Mouse (Mus musculus): ENCODE results near the gene F2.

F2 gene

DNA sequence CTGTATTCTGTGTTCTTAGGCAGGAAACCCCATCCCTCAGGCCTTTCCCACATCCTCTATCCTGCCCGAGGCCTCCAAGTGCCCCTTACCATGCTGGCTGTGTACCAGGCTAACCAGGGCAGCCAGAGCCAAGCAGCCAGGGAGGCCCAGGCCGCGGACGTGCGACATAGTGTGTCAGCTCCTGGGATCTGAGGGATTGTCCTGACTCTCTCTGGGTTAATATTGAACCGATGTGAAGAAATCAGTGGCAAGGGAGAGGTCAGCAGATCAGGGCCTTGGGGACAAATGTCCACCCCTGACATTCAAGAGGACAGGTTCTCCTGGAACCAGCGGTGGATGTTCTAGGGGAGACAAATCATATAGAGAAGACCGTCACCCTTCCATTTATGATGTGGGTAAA is at the start of gene F2:
Gene F2 (minus strand): TSS at position 186 of the 400 bp plus-strand sequence.
- peak in 1 of 2 experiments; percentile 19 for DNase-seq (ENCODE audit: inconsistent age in 2 of 2, low spot score in 1 of 2)

DNA sequence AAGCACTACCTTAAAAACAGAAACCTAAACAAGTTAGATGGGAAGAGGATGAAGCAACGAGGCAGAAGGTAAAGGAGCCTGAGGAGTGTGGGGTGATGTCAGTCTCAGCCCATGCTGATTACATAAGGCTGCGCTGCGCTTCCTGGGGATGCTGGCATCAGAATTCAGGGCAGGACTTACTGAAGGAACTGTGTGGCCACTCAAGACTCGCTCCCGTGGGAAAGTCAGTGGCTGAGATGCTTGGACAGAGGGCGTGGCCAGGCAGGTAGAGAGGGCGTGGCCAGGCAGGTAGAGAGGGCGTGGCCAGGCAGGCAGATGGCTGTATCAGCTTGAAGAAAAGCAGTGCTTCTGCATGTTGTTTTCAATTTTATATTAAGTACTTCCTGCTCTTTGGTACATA is 47.7 kb upstream of the F2 start:
- no peak for DNase-seq (ENCODE audit: inconsistent age in 2 of 2, low spot score in 1 of 2)

- peak in 1 of 2 experiments; percentile 70 for DNase-seq (ENCODE audit: inconsistent age in 2 of 2, low spot score in 1 of 2)
These were observed 46.6 kb upstream of the F2 start for GRCm38 (mm10) chr2:91682850-91683249.

- no peak for DNase-seq (ENCODE audit: inconsistent age in 2 of 2, low spot score in 1 of 2)
These were observed 40.7 kb upstream of the F2 start for GRCm38 (mm10) chr2:91676961-91677360.

DNA sequence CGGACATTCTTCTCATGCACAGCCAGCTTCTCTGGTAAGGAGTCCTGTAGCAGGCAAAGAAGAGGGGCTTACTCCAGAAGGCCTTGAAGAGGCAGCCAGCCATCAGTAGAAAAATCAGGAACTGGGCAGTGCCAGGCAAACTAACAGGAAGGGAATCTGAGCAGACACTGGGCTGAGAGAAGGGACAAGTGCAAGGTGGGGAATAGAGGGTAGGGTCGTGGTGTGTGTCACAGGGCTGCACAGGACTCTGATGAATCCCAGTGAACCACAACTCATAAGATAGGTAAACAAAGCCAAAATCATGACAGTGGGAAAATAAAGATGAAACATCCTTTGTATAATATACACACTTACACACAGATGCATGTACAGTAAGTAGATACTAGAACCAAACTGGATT is 40.2 kb upstream of the F2 start:
- no peak for DNase-seq (ENCODE audit: inconsistent age in 2 of 2, low spot score in 1 of 2)

GRCm38 (mm10) chr2:91674895-91675294 is 38.7 kb upstream of the F2 start:
- DNase-seq (ENCODE audit: inconsistent age in 2 of 2, low spot score in 1 of 2): no peak

GRCm38 (mm10) chr2:91673587-91673986 is 37.4 kb upstream of the F2 start:
- peak in 1 of 2 experiments; percentile 45 for DNase-seq (ENCODE audit: inconsistent age in 2 of 2, low spot score in 1 of 2)

DNA sequence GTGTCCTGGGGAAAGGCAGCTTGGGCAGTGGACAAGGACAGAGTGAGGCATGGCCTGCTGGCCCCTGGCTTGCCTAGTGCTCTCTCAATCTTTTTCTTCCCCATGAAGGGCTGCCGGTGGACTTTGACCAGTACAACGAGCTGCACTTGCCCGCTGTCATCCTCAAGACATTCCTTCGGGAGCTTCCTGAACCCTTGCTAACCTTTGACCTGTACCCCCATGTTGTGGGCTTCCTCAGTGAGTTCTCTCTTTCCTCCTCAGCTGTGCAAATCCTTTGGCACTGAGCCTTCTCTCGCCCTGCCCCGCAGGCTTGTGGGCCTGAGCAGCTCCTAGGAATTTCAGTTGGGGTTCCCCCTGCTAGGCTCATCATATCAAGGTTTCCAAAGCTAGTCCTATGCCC is 33.8 kb upstream of the F2 start:
- no peak for DNase-seq (ENCODE audit: inconsistent age in 2 of 2, low spot score in 1 of 2)

DNA sequence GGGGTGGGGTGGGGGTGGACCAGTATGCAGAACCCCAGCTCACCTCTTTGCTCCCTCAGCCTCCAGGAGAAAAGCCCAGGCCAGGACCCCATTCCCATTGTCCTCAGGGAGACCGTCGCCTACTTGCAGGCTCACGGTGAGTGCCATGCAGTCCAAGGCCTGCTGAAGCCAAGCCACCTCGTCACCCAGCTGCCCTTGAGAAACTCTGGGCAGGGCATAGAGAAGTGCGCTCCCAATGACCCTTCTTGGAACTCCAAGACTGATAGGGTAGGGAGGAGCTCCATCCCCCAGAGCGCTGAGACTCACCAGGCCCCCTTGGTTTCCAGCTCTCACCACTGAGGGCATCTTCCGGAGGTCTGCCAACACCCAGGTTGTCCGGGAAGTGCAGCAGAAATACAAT is 33.1 kb upstream of the F2 start:
- peak in 1 of 2 experiments; percentile 75 for DNase-seq (ENCODE audit: inconsistent age in 2 of 2, low spot score in 1 of 2)

- no peak for DNase-seq (ENCODE audit: inconsistent age in 2 of 2, low spot score in 1 of 2)
These were observed 31.5 kb upstream of the F2 start for GRCm38 (mm10) chr2:91667747-91668146.

- no peak for DNase-seq (ENCODE audit: inconsistent age in 2 of 2, low spot score in 1 of 2)
These were observed 30.2 kb upstream of the F2 start for GRCm38 (mm10) chr2:91666386-91666910.

- no peak for DNase-seq (ENCODE audit: inconsistent age in 2 of 2, low spot score in 1 of 2)
These were observed 28.6 kb upstream of the F2 start for GRCm38 (mm10) chr2:91664780-91665179.

DNA sequence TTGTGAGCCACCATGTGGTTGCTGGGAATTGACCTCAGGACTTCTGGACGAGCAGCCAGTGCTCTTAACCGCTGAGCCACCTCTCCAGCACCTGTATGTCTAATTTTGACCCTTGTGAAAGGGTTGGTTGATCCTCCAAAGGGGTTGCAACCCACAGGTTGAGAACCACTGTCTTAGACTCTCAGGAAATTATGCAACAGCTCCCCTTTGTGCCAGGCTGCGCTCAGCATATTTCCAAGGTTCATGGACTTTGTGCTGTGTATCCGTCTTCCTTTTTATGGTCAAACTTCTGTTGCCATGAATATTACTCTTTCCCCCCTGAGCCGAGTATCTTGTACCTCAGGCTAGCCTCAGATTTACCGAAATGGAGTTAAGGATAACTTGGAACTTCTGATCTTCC is 24.8 kb upstream of the F2 start:
- no peak for DNase-seq (ENCODE audit: inconsistent age in 2 of 2, low spot score in 1 of 2)

DNA sequence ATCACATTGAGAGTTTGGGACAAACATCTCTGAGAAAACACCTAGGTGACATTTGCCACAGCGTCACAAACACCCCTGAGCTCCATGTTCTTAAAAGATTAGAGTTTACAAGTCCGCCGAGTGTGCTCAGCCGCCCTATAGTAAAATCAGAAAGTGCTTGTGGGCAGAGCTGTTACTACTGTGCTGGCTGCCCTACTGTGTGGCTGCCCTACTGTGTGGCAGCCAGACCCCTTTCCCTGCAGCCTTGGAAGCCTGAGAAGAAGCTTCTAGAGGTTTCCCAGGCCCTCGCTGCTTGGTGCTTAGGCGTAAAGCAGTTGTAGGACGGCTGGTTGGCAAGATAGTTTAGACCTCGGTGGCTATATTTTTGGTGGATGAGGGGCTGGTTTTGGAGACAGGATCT is 23.4 kb upstream of the F2 start:
- DNase-seq (ENCODE audit: inconsistent age in 2 of 2, low spot score in 1 of 2): no peak

DNA sequence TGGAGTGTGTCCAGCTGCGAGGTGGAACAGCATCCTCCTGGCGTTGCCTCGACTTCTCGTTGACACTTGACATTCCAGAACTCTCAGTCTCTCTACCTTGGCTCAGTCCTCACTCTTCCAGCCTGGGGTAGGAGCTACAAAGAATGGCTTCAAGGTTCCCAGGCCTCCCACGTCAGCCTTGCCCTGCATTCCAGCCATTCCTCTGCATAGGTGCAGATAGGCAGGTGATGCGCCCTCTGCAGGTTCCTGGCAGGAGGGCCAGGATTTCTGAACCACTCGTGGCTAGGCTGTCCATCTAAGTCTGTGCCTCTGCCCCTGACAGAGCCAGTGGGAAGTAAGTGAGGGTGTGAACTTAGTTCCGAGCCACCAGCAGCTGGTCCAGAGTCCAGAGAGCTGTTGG is 20.6 kb upstream of the F2 start:
- no peak for DNase-seq (ENCODE audit: inconsistent age in 2 of 2, low spot score in 1 of 2)

GRCm38 (mm10) chr2:91655827-91656226 is 19.6 kb upstream of the F2 start:
- no peak for DNase-seq (ENCODE audit: inconsistent age in 2 of 2, low spot score in 1 of 2)

DNA sequence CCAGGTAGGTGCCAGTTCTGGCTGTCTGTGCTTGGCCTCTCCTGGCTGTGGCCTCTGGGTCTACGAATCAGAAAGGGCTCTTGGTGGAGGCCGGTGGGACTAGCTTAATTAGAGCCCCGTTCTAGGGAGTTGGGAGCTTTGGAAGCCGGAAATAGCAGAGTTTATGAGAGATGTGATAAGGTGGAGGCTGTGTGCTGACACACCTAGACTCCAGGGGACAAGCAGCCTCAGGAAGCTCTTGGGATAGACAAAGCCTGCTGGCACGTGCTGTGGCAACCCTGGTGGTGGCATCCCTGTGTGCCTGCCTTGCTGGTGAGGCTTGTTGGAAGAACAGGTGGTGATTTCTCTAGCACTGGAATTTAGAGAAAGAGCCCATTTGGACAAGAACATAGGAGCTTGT is 19.2 kb upstream of the F2 start:
- DNase-seq (ENCODE audit: inconsistent age in 2 of 2, low spot score in 1 of 2): no peak

- DNase-seq (ENCODE audit: inconsistent age in 2 of 2, low spot score in 1 of 2): no peak
These were observed 16.6 kb upstream of the F2 start for GRCm38 (mm10) chr2:91652863-91653262.

GRCm38 (mm10) chr2:91651458-91652258 is 15.4 kb upstream of the F2 start:
- DNase-seq (ENCODE audit: inconsistent age in 2 of 2, low spot score in 1 of 2): no peak

- DNase-seq (ENCODE audit: inconsistent age in 2 of 2, low spot score in 1 of 2): no peak
These were observed 14.3 kb upstream of the F2 start for GRCm38 (mm10) chr2:91650360-91650995.

GRCm38 (mm10) chr2:91649553-91650359 is 13.5 kb upstream of the F2 start, which contains the start of the genes Zfp408 and Arhgap1:
TSS of gene Zfp408 (minus strand) at chr2:91649791.
TSS of gene Arhgap1 (plus strand) at chr2:91649860.
- peak; percentile 97 to 99 for DNase-seq (ENCODE audit: inconsistent age in 2 of 2, low spot score in 1 of 2)

Measured in adrenal gland, adult (tissue).